Mouse (Mus musculus): Measurements from ENCODE around the gene Slc6a20a.

The Slc6a20a gene

DNA sequence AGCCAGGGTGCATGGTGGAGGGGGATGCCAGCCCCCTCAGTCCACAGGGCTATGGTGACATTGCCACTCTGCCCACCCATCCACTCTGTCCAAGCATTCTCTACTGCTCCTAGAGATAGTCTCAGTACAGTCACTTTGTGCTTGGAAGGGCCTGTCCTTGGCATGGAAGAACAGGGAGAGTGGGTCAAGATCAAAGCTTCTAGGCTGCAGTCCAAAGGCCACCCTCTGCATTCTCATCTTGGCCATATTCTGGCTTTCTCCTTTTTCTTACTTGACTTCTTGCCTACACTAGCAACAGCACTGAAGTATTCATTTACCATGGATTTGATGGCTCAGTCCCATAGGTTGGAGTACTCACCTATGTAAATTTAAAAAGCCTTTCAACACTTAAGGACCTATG lies 40.5 kb downstream of the Slc6a20a start:
- DNase-seq (ENCODE audit: low read depth, low spot score), result no peak

DNA sequence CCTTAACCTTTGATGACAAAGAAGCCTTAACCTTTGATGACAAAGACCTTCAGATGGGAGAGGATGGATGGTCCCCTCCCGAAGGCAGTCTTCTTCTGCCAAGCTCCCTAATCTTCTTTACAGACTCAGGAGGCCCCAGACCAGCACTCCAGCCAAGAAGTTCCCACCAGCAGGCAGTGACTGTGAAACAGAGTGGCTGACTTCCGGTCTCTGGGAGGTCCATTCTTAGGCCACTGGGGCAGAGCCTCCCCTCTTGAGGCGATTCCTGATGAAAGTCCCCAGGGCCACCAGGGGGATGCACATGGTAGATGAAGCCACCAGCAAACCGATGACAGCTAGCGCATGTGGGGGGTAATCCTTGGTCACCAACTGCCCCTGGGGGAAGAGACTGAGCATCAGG lies 41.9 kb downstream of the Slc6a20a start:
- no peak for DNase-seq (ENCODE audit: low read depth, low spot score)

DNA sequence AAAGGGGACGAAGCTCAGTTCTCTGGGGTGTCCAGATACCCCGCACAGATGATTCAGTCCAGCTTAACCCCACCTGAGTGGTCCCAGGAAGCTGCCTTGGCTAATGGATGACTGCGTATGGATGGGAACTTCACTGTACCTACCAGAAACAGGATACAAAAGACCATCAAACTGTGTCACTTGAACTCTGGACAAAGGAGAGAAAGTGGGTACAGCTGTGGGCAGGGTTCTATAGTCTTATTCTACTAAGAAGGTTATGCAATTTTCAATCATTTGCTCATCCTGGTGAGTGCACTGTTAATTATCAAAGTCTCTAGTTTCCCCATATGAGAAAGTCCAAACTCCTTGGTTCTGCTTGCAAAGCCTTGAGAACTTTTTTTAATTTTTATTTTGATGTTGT lies 45.7 kb downstream of the Slc6a20a start:
- no peak for DNase-seq (ENCODE audit: low read depth, low spot score)

DNA sequence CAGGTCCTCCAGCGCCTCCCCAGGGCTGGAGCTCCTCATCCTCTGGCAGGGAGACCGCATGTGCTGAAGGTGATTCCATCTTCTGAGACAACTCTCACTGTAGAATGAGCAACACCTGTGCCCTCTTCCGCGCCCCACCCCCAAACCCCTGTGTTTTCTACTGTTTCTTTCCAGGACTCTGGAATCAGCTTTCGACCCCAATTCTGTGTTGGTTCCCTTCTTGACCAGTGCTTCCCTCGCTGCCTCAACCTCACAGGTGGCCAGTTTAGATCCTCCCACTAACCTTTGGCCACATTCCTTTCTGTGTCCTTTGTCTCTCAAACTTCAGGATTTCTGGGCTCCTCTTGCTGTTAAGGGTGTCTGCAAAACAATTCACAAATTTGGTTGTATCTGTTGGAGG lies 46.4 kb downstream of the Slc6a20a start, which contains the start of gene Slc6a20b:
Gene Slc6a20b, minus strand, starts transcription at position 285 of the 400 bp plus-strand sequence.
- no peak for DNase-seq (ENCODE audit: low read depth, low spot score)

DNA sequence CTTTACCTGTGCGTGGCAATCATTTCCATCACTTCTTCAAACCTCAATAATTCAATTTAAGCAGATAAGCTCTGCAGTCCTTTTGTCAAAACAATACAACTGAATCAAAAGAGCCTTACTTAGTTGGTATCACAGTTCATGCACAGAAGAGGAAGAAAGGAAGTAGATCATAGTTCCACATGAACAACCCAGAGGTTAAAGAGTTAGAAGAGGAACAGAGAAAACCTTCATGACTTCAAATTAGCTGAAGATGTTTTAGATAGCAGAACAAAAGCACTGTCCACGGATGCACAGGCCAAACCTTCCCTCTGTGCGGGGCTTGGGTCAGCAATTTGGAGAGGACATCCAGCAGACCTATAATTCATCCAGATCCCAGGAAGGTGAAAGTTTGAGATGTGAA lies 47.0 kb downstream of the Slc6a20a start:
- no peak for DNase-seq (ENCODE audit: low read depth, low spot score)

DNA sequence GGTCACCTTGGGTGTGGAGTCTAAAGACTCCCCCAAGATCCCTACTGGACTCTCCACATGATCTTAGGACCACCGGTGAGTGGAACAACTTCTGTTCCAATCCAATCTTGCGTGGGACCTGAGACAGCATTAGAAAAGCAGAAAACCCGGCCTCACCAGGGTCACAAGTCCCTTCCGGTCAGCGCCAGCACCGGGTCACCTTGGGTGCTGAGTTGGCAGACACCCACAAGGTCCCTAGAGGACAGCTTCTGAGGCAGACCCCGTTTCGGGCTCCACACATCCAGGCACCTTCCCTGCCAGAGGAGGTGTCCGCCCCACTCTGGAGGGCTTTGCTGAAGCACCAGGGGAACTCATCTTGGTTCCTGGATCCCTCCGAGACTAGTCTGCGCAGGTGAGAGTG lies 52.9 kb downstream of the Slc6a20a start:
- DNase-seq (ENCODE audit: low read depth, low spot score), result no peak

DNA sequence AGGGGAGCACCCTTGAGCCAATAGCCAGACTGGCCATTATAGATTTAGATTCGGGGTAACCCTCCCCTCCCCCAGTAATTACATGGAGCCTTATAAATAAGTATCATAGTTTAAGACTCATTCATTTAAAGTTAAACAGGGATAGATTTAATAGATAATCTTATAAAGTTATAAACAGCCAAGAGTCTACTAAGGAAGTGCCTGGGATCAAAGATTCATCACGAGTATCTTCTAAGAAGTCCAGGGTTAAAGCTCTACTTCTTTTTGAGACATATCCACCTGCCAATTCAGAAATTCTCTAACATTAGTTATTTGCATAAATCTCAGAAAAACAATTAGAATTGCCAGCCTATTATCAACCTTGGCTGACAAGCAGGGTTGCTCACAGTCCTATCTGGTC lies 53.9 kb downstream of the Slc6a20a start:
- DNase-seq (ENCODE audit: low read depth, low spot score), result no peak

DNA sequence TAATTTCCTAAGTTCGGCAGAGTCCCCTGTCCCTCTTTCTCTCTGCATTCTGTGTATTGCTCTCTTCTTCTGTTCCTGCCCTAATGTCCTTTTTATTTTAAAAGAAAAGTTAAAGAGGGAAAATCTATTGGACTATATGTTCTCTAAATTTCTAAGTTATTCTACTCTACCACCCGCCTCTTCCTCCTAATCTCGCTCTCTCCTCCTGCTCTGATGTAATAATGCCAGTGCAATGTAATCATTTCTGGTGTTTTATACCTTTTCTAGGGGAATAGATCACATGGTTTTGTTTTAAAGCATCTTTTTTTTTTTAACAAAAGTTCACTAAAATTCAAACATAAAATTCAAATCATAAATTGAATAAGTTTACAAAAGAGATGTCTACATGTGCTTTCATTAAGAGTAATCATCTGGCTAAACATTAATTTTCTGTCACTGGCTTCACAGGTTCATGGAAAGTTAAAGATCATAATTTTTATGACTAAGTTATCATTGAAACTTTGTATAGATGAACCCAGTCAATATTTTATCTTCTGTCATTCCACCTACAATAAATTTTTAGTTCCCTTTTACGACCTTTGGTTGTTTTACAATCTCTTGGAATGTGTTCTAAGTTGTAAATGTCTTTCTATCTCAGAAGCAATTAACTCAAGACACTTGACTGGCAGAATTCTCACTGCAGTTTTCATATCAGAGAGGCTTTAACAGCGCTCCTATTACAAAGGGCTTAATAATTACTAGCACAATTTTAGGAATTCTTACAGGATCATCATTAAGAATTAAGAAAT lies 58.2 kb downstream of the Slc6a20a start:
- no peak for DNase-seq (ENCODE audit: low read depth, low spot score)

DNA sequence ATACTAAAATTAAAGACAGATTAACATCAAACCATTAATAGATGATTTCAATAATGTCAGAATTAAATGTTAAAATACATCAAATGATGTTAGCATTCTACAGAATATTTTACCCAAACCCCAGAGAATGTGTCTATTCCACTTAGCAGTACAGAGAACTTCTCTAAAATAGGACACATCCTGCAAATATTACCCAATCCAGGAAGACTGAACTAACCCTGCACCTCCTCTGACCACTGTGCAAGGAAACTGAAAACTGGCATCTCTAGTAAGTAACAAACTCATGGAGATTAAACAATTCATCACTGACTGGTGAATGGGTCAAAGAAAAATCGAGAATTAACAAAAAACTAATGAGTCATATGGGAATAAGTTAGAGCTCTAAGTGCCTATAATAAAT lies 77.2 kb downstream of the Slc6a20a start:
- DNase-seq (ENCODE audit: low read depth, low spot score), result no peak

DNA sequence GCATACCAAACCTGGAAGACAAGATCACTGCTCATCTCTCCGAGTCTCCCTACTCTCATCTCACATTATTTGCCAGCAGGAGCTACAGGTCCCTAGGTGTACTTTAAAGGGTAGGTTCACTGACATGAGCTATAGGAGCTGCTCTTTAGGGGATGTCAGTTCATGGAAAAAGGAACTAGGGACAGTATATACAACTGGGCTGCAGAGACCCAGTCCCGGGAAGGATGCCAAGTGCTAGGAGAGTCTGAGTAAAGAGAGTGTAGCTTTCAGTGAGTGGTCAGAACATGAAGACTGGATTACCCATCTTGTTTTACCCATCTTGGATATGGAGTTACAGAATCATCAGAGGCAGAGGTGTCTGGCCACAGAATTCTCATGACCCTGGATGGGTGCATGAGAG lies 81.3 kb downstream of the Slc6a20a start:
- no peak for DNase-seq (ENCODE audit: low read depth, low spot score)

DNA sequence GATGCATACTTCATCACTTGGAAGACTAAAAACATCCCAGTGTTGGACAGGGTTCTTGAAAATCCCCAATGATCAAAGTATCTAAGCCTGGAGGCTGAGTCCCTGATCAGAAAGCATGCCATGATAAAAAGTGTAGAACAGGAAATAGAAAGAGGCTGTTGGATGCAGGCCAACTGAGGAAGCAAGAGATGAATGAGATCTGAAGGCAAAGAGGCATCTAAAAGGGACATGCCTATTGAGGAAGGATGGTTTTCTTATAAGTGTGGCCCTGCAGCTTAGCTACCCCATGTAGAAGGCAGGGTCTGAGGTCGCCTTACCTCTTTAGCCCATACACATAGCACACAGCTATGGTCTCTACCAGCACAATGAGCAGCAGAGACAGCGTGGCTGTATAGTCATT lies 81.8 kb downstream of the Slc6a20a start:
- no peak for DNase-seq (ENCODE audit: low read depth, low spot score)

DNA sequence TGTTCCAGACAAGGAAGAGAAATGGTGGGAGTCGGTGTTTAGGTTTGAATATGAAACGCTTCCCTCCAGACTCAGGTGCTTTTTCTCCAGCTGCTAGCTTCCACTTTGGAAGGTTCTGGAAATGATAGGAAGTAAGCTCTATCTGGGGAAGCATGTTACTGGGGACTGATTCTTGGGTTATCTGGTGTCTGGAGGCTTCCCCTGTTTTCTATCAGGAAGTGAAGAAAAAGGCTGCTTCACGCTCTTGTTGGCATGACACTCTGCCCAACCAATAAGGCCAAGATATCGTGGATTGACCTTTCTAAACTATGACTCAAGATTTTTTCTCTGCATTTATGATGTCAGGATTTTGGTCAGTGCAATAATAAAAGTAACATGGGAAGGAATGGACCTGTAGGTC lies 83.5 kb downstream of the Slc6a20a start:
- no peak for DNase-seq (ENCODE audit: low read depth, low spot score)

DNA sequence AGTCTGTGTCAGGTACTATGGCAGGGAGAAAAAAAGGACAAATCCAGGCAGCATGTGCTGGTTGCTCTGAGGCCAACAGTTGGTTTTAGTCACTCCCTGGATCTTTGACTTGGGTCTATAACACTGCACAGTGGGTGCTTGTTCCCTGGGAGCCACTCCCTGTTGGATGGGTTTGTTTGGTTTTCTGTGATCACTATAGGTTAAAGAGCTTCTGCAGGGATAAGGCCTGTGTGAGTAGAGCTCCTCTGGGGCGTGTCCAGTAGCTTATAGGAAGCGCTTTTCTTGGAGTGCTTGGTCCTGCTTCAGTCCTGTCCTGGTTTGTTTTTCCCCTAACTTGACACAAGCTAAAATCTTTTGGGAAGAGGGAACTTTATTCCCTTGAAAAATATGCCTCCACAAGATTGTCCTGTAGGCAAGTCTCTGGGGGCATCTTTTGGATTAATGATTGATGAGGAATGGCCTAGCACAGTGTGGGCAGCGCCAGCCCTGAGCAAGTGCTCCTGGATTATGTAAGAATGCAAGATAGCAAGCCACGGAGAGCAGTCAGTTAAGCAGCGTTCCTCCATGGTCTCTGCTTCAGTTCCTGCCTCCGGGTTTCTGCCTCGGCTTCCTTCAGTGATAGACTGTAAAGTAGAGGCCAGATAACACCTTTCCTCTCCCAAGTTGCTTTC lies 89.3 kb downstream of the Slc6a20a start:
- no peak for DNase-seq (ENCODE audit: low read depth, low spot score)

All from skeletal muscle tissue, adult 2 months (tissue).